Mouse (Mus musculus) limb, embryonic 15.5 days (tissue): Measurements from ENCODE around the gene Cutal. TPM values are rescaled to one million over a fixed set of nuclear protein-coding genes. Genes with fewer than 3 reads are reported as not detected.
A peak's percentile ranks its signal among the peaks of the same experiment; 100 is the strongest.

Experiments
- ATAC-seq: fragments of 200-750 bp; cut with Nextera tagmentation; 2 replicates; pipeline ENCODE4 v1.8.0; 2017; ENCODE audit warnings: low read depth, moderate TSS enrichment; ENCODE audit not compliant: insufficient number of reproducible peaks, low FRiP score, low TSS enrichment
- H3K27ac ChIP-seq: fragments of 300-500 bp; sonication (generic); 2 replicates; pipeline ENCODE4 v1.5.1; 2015; ENCODE audit warnings: moderate library complexity, mild to moderate bottlenecking, inconsistent platforms
- H3K27me3 ChIP-seq: fragments of 300-500 bp; sonication (generic); 2 replicates; pipeline ENCODE4 v1.6.1; 2015; ENCODE audit warnings: inconsistent platforms
- H3K36me3 ChIP-seq: fragments of 300-500 bp; sonication (generic); 2 replicates; pipeline ENCODE4 v1.6.1; 2015; ENCODE audit warnings: inconsistent platforms
- H3K4me1 ChIP-seq: fragments of 300-500 bp; sonication (generic); 2 replicates; pipeline ENCODE4 v1.6.1; 2015; ENCODE audit warnings: inconsistent platforms
- H3K4me2 ChIP-seq: fragments of 300-500 bp; sonication (generic); 2 replicates; pipeline ENCODE4 v1.6.1; 2015; ENCODE audit warnings: mild to moderate bottlenecking, inconsistent platforms
- H3K4me3 ChIP-seq: fragments of 300-500 bp; sonication (generic); 2 replicates; pipeline ENCODE4 v1.5.1; 2015; ENCODE audit warnings: mild to moderate bottlenecking, inconsistent platforms
- H3K9ac ChIP-seq: fragments of 300-500 bp; sonication (generic); 2 replicates; pipeline ENCODE4 v1.6.1; 2015; ENCODE audit warnings: inconsistent platforms
- H3K9me3 ChIP-seq: fragments of 300-500 bp; sonication (generic); 2 replicates; pipeline ENCODE4 v1.6.1; 2016; ENCODE audit warnings: inconsistent platforms
- WGBS: fragments of 180-500 bp; shearing (Covaris S2); methylation state at CpG from one replicate; pipeline ENCODE4 v1.1.7; 2015; 5-methylcytosine and 5-hydroxymethylcytosine counted together
- polyA plus RNA-seq: library from polyadenylated mRNA; unstranded; fragments of >200 nt; fragmentation: Nextera tagmentation; extraction: Ambion mirVana; gene quantifications from 2 replicates; pipeline ENCODE4 v1.2.1, GENCODE M21; 2015

Gene Cutal
- polyA plus RNA-seq, 1 experiment from 2014 or later, result 0.18 TPM

DNA sequence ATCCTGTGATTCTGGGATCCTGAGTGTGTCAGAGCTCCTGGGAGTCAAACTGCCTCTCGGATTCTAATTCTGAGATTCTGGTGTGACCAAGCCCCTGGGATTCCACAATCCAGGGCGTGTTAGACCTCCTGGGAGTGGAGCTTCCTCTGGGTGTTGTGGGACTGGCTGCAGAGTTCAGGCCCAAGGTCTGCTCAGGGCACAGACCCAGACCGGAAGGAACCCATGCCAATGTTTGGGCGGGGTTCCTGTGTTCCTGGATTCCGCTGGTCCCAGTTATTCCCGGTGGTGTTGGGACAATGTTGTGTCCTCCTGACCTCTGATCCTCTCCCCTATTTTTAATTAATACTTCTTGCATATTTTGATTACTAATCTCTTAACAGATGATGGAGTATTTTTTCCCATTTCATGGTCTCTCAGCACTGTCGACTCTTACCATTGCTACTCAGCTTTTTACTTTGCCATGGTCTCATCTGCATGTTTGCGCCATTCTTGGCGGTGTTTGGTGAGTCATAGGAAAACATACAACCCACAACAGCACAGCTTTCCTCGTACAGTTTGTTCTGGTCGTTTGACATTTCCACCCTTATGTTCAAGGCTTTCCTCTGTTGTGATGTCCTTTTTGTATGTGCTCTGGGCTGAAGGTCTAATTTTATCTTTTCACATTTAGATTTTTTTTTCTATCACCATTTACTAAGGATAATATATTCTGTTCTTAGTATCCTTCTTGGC is 30.8 kb upstream of the Cutal start:
- Histone ChIP-seq H3K4me2 (no peak overlapping the region), H3K9ac (no peak overlapping the region), H3K36me3 (no peaks in the 10 kb centered on the region), H3K4me3 (no peak overlapping the region), H3K4me1 (no peaks in the 10 kb centered on the region), H3K27ac (no peak overlapping the region), H3K9me3 (no peaks in the 10 kb centered on the region), H3K27me3 (no peaks in the 10 kb centered on the region)
- no peak for ATAC-seq
- WGBS, result 82% methylated on average over 11 of the region's 11 CpGs

GRCm38 (mm10) chr2:34847702-34848101 is 26.5 kb upstream of the Cutal start:
- Histone ChIP-seq H3K27me3 (no peaks in the 10 kb centered on the region), H3K4me3 (no peak overlapping the region), H3K4me2 (no peak overlapping the region), H3K27ac (no peak overlapping the region), H3K9me3 (no peaks in the 10 kb centered on the region), H3K4me1 (no peaks in the 10 kb centered on the region), H3K9ac (no peak overlapping the region), H3K36me3 (peaks cover 30% of the 10 kb centered on the region)
- 77% methylated on average over 1 of the region's 1 CpGs for WGBS
- ATAC-seq, result no peak

DNA sequence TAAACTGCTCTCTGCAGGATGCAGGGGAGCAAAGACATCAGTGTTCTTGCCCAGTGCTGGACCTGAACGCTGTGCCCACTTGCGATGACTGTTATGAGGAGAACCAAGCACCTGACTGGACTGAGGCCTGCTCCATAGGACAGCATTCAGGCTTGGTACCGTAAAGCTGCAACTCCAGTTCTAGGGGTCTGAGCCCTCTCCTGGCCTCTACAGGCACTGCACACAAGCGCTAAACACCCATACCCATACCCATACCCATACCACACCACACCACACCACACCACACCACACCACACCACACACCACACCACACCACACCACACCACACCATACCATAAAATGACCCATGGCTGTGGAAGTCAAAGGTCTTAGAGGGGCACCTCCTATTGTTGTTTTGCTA is 18.9 kb upstream of the Cutal start:
- Histone ChIP-seq H3K9ac (no peak overlapping the region), H3K27me3 (no peaks in the 10 kb centered on the region), H3K4me2 (no peak overlapping the region), H3K9me3 (no peaks in the 10 kb centered on the region), H3K36me3 (peaks cover 95% of the 10 kb centered on the region), H3K4me3 (no peak overlapping the region), H3K27ac (no peak overlapping the region), H3K4me1 (no peaks in the 10 kb centered on the region)
- 92% methylated on average over 4 of the region's 4 CpGs for WGBS
- no peak for ATAC-seq

GRCm38 (mm10) chr2:34857728-34858127 is 16.5 kb upstream of the Cutal start:
- WGBS, result 89% methylated on average over 8 of the region's 8 CpGs
- H3K27ac ChIP-seq, result no peak overlapping the region
- H3K27me3 ChIP-seq, result no peaks in the 10 kb centered on the region
- no peak for ATAC-seq
- no peaks in the 10 kb centered on the region for H3K4me1 ChIP-seq
- no peaks in the 10 kb centered on the region for H3K9me3 ChIP-seq
- H3K9ac ChIP-seq, result no peak overlapping the region
- peaks cover 85% of the 10 kb centered on the region for H3K36me3 ChIP-seq
- no peak overlapping the region for H3K4me3 ChIP-seq
- H3K4me2 ChIP-seq, result no peak overlapping the region

DNA sequence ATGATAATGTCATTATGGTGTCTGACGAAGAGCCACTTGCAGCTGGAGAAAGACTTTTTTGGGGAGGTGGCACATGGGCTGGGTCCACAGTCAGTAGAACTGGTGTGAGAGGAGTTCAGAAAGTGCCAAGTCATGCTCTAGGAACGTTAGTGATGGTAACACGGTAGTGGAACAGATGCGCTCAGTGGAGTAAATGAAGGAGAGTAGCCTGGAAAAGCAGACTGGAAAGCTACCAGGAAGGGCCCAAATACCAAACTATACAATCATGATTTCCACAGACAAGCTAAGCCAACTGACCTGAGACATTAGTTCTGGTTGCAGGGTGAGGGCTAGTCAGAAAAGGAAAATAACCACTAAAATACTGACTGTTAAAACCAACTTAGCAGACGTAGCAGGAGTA is 4.5 kb upstream of the Cutal start:
- no peak overlapping the region for H3K27ac ChIP-seq
- H3K4me2 ChIP-seq, result peak overlapping the region; percentile 46
- WGBS, result 34% methylated on average over 5 of the region's 5 CpGs
- ATAC-seq, result no peak
- peaks cover 20% of the 10 kb centered on the region for H3K27me3 ChIP-seq
- no peaks in the 10 kb centered on the region for H3K9me3 ChIP-seq
- H3K9ac ChIP-seq, result 0 out of 2 replicates have a peak overlapping the region, but pooled peaks have one; percentile 10
- H3K36me3 ChIP-seq, result peaks cover 20% of the 10 kb centered on the region
- H3K4me1 ChIP-seq, result peaks cover 32% of the 10 kb centered on the region
- peak overlapping the region; percentile 91 for H3K4me3 ChIP-seq

DNA sequence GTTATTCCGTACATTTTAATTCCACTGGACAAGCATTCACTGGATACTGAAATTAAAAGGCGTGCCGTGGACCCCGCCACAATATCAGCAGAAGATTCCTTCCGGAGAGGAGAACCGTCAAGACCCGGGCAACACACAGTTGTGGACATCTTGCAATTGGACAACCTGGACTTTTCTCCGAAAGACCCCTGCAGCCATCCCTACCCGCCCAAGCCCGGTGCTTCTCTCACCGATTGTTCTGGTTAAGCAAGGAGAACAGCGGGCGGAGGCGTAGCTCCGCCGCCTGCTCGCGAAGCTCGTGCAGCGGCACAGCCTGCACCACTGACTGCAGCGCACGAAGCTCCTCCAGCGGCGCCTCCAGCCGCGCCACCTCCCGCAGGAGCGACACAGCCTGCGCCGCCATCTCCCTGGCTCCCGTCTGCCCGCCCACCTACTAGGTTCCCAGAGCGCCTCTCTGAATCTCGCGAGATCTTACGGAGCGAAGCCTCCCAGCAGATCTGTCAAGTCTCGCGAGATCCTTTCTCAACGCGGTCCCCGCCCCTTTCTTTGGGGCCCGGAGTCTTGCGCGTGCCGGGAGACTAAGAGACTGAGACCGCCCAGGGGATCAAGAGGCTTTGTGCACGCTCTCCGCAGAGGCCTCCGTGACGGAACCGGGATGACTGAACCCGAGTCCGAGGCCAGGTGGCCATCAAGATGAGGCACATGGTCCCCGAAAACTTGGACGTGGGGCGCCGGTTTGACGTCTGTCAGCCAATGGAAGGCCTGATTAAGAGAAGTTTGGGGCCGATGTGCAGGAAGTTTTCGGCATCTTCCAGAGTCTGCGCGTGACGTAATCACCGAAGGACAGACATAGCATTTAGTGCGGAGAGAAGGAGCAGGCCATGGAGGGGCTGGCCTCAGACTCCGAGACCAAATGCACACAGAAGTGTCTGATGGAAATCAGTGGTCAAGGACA is 3.4 kb upstream of the Cutal start:
- under 1% methylated on average over 67 of the region's 67 CpGs for WGBS

DNA sequence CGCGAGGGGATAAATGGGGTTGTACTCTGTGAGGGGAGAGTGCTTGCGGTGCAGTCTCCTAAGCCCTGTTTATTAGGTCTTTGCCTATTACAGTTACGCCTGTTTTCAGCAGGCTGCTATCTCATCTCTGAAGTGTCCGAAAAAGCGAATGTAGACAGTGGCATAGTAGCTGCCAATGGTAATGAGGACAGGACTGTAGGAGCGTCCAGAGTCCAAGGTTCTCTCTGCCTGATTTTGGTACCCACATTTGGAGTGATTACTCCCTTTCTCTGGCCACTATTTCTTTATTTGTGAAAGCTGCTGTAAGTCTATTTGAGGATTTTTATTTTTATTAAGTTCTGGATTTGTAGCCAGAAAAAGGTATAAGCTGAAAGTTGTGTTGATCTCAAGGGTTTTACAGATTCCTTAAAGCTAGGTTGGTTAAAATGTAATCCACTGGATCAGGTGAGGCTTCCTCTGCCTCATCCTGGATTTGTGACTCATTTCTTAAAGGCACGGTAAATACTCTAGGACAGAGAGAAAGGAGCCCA is 685 bp downstream of the Cutal start, which contains the start of gene Psmd5:
Psmd5 (minus strand) TSS at position 153 of the 530 bp plus-strand sequence.
- 17% methylated on average over 8 of the region's 8 CpGs for WGBS
- ATAC-seq, result no peak
- Histone ChIP-seq H3K4me2 (peak within 1 kb of the TSS; percentile 24; the same call in 1 of the 2 replicates), H3K27me3 (peaks cover 37% of the 10 kb centered on the region), H3K4me3 (0 out of 2 replicates have a peak within 1 kb of the TSS, but pooled peaks have one; percentile 1), H3K36me3 (no peaks in the 10 kb centered on the region), H3K4me1 (peaks cover 12% of the 10 kb centered on the region), H3K9ac (no peak within 1 kb of the TSS), H3K27ac (no peak within 1 kb of the TSS), H3K9me3 (no peaks in the 10 kb centered on the region)

More for the DNA sequence above, 3.4 kb upstream of the Cutal start:
- Histone ChIP-seq H3K4me1 (peaks cover 32% of the 10 kb centered on the region), H3K27ac (peak overlapping the region; percentile 98), H3K36me3 (peaks cover 9% of the 10 kb centered on the region), H3K4me2 (peak overlapping the region; percentile 65), H3K9me3 (no peaks in the 10 kb centered on the region), H3K27me3 (peaks cover 25% of the 10 kb centered on the region), H3K9ac (peak overlapping the region; percentile 87), H3K4me3 (peak overlapping the region; percentile 91)
- ATAC-seq, result peak; percentile 97

DNA sequence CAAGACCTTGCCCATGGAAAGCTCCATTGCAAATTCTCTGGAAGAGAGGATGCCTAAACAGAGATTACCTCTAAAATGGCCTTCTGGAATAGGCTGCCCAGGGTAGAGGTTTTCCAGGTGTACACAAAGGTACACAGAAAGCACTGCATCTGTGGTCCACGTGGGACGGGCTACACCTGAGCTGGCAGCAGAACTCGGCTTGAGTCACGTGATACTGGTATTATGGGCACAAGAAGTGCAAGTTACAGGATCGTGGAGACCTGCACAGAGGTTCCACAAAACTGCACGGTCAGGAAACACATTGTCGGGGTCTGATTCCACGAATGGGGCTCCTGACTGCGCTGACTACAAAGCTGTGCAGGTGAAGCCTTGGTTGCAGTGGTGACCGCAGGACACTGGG is 5.9 kb downstream of the Cutal start:
- ATAC-seq, result no peak
- Histone ChIP-seq H3K9me3 (no peaks in the 10 kb centered on the region), H3K36me3 (no peaks in the 10 kb centered on the region), H3K4me3 (no peak overlapping the region), H3K27me3 (peaks cover 27% of the 10 kb centered on the region; the same call in 1 of the 2 replicates), H3K4me1 (no peaks in the 10 kb centered on the region), H3K4me2 (no peak overlapping the region), H3K9ac (no peak overlapping the region), H3K27ac (no peak overlapping the region)
- WGBS, result 84% methylated on average over 10 of the region's 10 CpGs

- H3K27me3 ChIP-seq, result peaks cover 14% of the 10 kb centered on the region; the same call in 1 of the 2 replicates
- no peak overlapping the region for H3K4me2 ChIP-seq
- no peaks in the 10 kb centered on the region for H3K36me3 ChIP-seq
- H3K9me3 ChIP-seq, result no peaks in the 10 kb centered on the region
- H3K9ac ChIP-seq, result no peak overlapping the region
- H3K4me1 ChIP-seq, result no peaks in the 10 kb centered on the region
- H3K27ac ChIP-seq, result no peak overlapping the region
- no peak overlapping the region for H3K4me3 ChIP-seq
- no peak for ATAC-seq
- 85% methylated on average over 2 of the region's 2 CpGs for WGBS
Observed at GRCm38 (mm10) chr2:34882757-34883156, 8.6 kb downstream of the Cutal start.

DNA sequence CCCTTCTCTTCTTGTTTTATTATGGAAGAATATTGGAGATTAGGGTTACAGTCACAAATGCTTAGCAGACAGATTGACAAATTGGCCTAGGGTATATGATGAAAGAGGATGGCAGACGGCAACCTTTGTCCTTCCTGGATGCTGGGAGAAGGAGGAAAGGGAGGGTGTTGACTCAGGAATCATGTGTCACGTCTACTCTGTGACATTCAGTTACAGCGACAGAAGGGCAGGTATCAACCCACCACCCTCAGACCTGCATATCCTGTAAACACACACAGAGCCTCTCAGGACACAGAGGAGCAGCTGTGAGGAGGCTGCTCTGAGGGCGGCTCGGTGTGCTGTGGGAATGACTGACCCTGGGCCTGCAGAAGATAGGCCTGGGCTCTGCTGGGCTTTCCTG is 9.0 kb downstream of the Cutal start:
- no peak overlapping the region for H3K9ac ChIP-seq
- peaks cover 13% of the 10 kb centered on the region; the same call in 1 of the 2 replicates for H3K27me3 ChIP-seq
- no peaks in the 10 kb centered on the region for H3K36me3 ChIP-seq
- H3K9me3 ChIP-seq, result no peaks in the 10 kb centered on the region
- H3K4me1 ChIP-seq, result no peaks in the 10 kb centered on the region
- no peak overlapping the region for H3K4me2 ChIP-seq
- no peak for ATAC-seq
- H3K27ac ChIP-seq, result no peak overlapping the region
- 48% methylated on average over 5 of the region's 5 CpGs for whole genome bisulfite sequencing
- H3K4me3 ChIP-seq, result no peak overlapping the region

- H3K4me1 ChIP-seq, result no peaks in the 10 kb centered on the region
- 71% methylated on average over 2 of the region's 2 CpGs for WGBS
- H3K4me2 ChIP-seq, result no peak overlapping the region
- no peak for ATAC-seq
- no peaks in the 10 kb centered on the region for H3K36me3 ChIP-seq
- H3K4me3 ChIP-seq, result no peak overlapping the region
- no peaks in the 10 kb centered on the region for H3K9me3 ChIP-seq
- H3K9ac ChIP-seq, result no peak overlapping the region
- peaks cover 13% of the 10 kb centered on the region; the same call in 1 of the 2 replicates for H3K27me3 ChIP-seq
- H3K27ac ChIP-seq, result no peak overlapping the region
Observed at GRCm38 (mm10) chr2:34884186-34884585, 10.0 kb downstream of the Cutal start.
